Mouse (Mus musculus) 3134 (cell line): ENCODE results near the gene Gpatch3.
A peak's percentile ranks its signal among the peaks of the same experiment; 100 is the strongest.

Experiments
- DNase-seq: peaks from one replicate; pipeline ENCODE4 v3.0.0-alpha.2; 2011; ENCODE audit warnings: low spot score; ENCODE audit not compliant: insufficient read length; ENCODE audit errors: extremely low read depth

Gpatch3 gene

GRCm38 (mm10) chr4:133574070-133574842 is at the start of gene Gpatch3:
TSS of gene Gpatch3 (plus strand) at chr4:133574745.
- peak; percentile 69 for DNase-seq

- DNase-seq, result no peak
These were observed 46.8 kb upstream of the Gpatch3 start for GRCm38 (mm10) chr4:133527788-133528187.

GRCm38 (mm10) chr4:133532777-133533176 is 41.8 kb upstream of the Gpatch3 start:
- no peak for DNase-seq

GRCm38 (mm10) chr4:133536081-133536480 is 38.5 kb upstream of the Gpatch3 start:
- no peak for DNase-seq

- DNase-seq, result no peak
These were observed 37.9 kb upstream of the Gpatch3 start for GRCm38 (mm10) chr4:133536652-133537051.

GRCm38 (mm10) chr4:133545272-133546231 is 29.0 kb upstream of the Gpatch3 start, which contains the start of gene Nudc:
TSS of gene Nudc (minus strand) at chr4:133545996.
- DNase-seq, result peak; percentile 95

- no peak for DNase-seq
These were observed 22.5 kb upstream of the Gpatch3 start for GRCm38 (mm10) chr4:133552029-133552428.

- no peak for DNase-seq
These were observed 21.6 kb upstream of the Gpatch3 start, which contains the start of gene Nr0b2 for GRCm38 (mm10) chr4:133552768-133553447. TSS of gene Nr0b2 (plus strand) at chr4:133553376.

- no peak for DNase-seq
These were observed 20.9 kb upstream of the Gpatch3 start for GRCm38 (mm10) chr4:133553448-133554330.

GRCm38 (mm10) chr4:133557041-133557717 is 17.4 kb upstream of the Gpatch3 start:
- DNase-seq, result no peak

- DNase-seq, result no peak
These were observed 14.7 kb upstream of the Gpatch3 start for GRCm38 (mm10) chr4:133559846-133560245.

- DNase-seq, result no peak
These were observed 12.9 kb upstream of the Gpatch3 start for GRCm38 (mm10) chr4:133561622-133562021.

- DNase-seq, result peak; percentile 79
These were observed 11.4 kb upstream of the Gpatch3 start for GRCm38 (mm10) chr4:133563123-133563571.

- no peak for DNase-seq
These were observed 7.3 kb upstream of the Gpatch3 start for GRCm38 (mm10) chr4:133567251-133567650.

GRCm38 (mm10) chr4:133569291-133570065 is 5.1 kb upstream of the Gpatch3 start:
- DNase-seq, result no peak

GRCm38 (mm10) chr4:133570066-133570466 is 4.5 kb upstream of the Gpatch3 start:
- DNase-seq, result peak; percentile 52

GRCm38 (mm10) chr4:133574843-133575202 is 278 bp downstream of the Gpatch3 start:
- no peak for DNase-seq

- DNase-seq, result no peak
These were observed 3.4 kb downstream of the Gpatch3 start for GRCm38 (mm10) chr4:133577983-133578382.
